Mouse (Mus musculus) heart, postnatal 0 days (tissue): ENCODE measurements around the gene Agap1. TPM values are rescaled to one million over a fixed set of nuclear protein-coding genes. Genes with fewer than 3 reads are reported as not detected.

ENCODE experiments used
- ATAC-seq: fragments of 200-750 bp; cut with Nextera tagmentation; 2 replicates; pipeline ENCODE4 v1.8.0; 2017; ENCODE audit warnings: low read depth, moderate number of reproducible peaks, moderate library complexity; ENCODE audit not compliant: insufficient read depth
- DNase-seq: peaks from one replicate; pipeline ENCODE4 v3.0.0-alpha.2; 2016; ENCODE audit warnings: low spot score
- H3K27ac ChIP-seq: fragments of 300-500 bp; sonication (generic); 2 replicates; pipeline ENCODE4 v1.5.1; 2014; ENCODE audit warnings: low read depth, mild to moderate bottlenecking
- H3K27me3 ChIP-seq: fragments of 300-500 bp; sonication (generic); 2 replicates; pipeline ENCODE4 v1.6.1; 2014; ENCODE audit warnings: low read length, mixed read lengths; ENCODE audit not compliant: control insufficient read depth, insufficient read depth
- H3K36me3 ChIP-seq: fragments of 300-500 bp; sonication (generic); replicated peaks from 2 replicates; pipeline ENCODE4 v1.6.1; 2014; ENCODE audit warnings: low read length, mixed read lengths; ENCODE audit not compliant: control insufficient read depth, insufficient read depth
- H3K4me1 ChIP-seq: fragments of 300-500 bp; sonication (generic); 2 replicates; pipeline ENCODE4 v1.6.1; 2014; ENCODE audit warnings: antibody characterized with exemption; ENCODE audit not compliant: control insufficient read depth, insufficient read depth
- H3K4me2 ChIP-seq: fragments of 300-500 bp; sonication (generic); 2 replicates; pipeline ENCODE4 v1.6.1; 2014; ENCODE audit warnings: low read depth, mild to moderate bottlenecking, low read length, moderate library complexity
- H3K4me3 ChIP-seq: fragments of 300-500 bp; sonication (generic); 2 replicates; pipeline ENCODE4 v1.5.1; 2014; ENCODE audit warnings: low read depth, low read length
- H3K9ac ChIP-seq: fragments of 300-500 bp; sonication (generic); replicated peaks from 2 replicates; pipeline ENCODE4 v1.6.1; 2014; ENCODE audit warnings: low read depth, low read length, mixed read lengths
- H3K9me3 ChIP-seq: fragments of 300-500 bp; sonication (generic); replicated peaks from 2 replicates; pipeline ENCODE4 v1.6.1; 2016; ENCODE audit warnings: low read length; ENCODE audit not compliant: control insufficient read depth
- CTCF ChIP-seq: IDR thresholded peaks from 2 replicates; pipeline ENCODE4 v1.5.1; 2016; ENCODE audit warnings: antibody characterized with exemption, control low read depth, low read depth
- EP300 ChIP-seq: IDR thresholded peaks from 2 replicates; pipeline ENCODE4 v1.6.1; 2016; ENCODE audit warnings: antibody characterized with exemption, low read depth
- WGBS: fragments of 180-500 bp; shearing (Covaris S2); extraction: QIAGEN DNeasy Blood & Tissue Kit; methylation state at CpG from one replicate; pipeline ENCODE4 v1.1.7; 2014; 5-methylcytosine and 5-hydroxymethylcytosine counted together
- polyA plus RNA-seq: library from polyadenylated mRNA; unstranded; fragments of >200 nt; fragmentation: Nextera tagmentation; extraction: Ambion mirVana; gene quantifications from 2 replicates; pipeline ENCODE4 v1.2.1, GENCODE M21; 2015
- total RNA-seq: library from RNA; depleted of rRNA; stranded (reverse); fragments of >200 nt; gene quantifications from 2 replicates; pipeline ENCODE4 v1.2.3, GENCODE M21; 2014; ENCODE audit warnings: low replicate concordance

Gene Agap1
- total and polyA plus RNA-seq, 2 experiments from 2014 or later, result 6.1 to 21.0 TPM

GRCm38 (mm10) chr1:89714165-89714980 lies 259.8 kb downstream of the Agap1 start:
- H3K4me1 ChIP-seq, result peaks cover 24% of the 10 kb centered on the region
- no peak overlapping the region for H3K27ac ChIP-seq
- ATAC-seq, result no peak
- TF ChIP-seq CTCF (no peak), EP300 (no peak)
- no peak overlapping the region for H3K4me3 ChIP-seq
- no peaks in the 10 kb centered on the region for H3K9me3 ChIP-seq
- H3K36me3 ChIP-seq, result no peaks in the 10 kb centered on the region
- no peak overlapping the region for H3K4me2 ChIP-seq
- no peaks in the 10 kb centered on the region for H3K27me3 ChIP-seq
- no peak overlapping the region for H3K9ac ChIP-seq
- DNase-seq, result no peak
- WGBS, result 56% methylated on average over 18 of the region's 18 CpGs

- DNase-seq (no peak), ATAC-seq (no peak)
- Histone ChIP-seq H3K4me2 (no peak overlapping the region), H3K9ac (no peak overlapping the region), H3K9me3 (no peaks in the 10 kb centered on the region), H3K27ac (no peak overlapping the region), H3K27me3 (no peaks in the 10 kb centered on the region), H3K4me3 (no peak overlapping the region), H3K4me1 (peaks cover 25% of the 10 kb centered on the region), H3K36me3 (no peaks in the 10 kb centered on the region)
- 68% methylated on average over 2 of the region's 2 CpGs for WGBS
- TF ChIP-seq CTCF, result no peak
- no peak for TF ChIP-seq EP300
Observed at GRCm38 (mm10) chr1:89716234-89716633, 261.6 kb downstream of the Agap1 start.

GRCm38 (mm10) chr1:89717100-89717499 lies 262.5 kb downstream of the Agap1 start:
- WGBS, result 54% methylated on average over 4 of the region's 4 CpGs
- Histone ChIP-seq H3K4me3 (no peak overlapping the region), H3K4me2 (no peak overlapping the region), H3K27ac (no peak overlapping the region), H3K27me3 (no peaks in the 10 kb centered on the region), H3K9ac (no peak overlapping the region), H3K9me3 (no peaks in the 10 kb centered on the region), H3K4me1 (peaks cover 25% of the 10 kb centered on the region), H3K36me3 (no peaks in the 10 kb centered on the region)
- TF ChIP-seq CTCF (no peak), EP300 (no peak)
- DNase-seq (no peak), ATAC-seq (peak; percentile 14; the same call in 1 of the 2 replicates)

GRCm38 (mm10) chr1:89718782-89719403 lies 264.3 kb downstream of the Agap1 start:
- DNase-seq (no peak), ATAC-seq (no peak)
- Histone ChIP-seq H3K4me3 (no peak overlapping the region), H3K9ac (no peak overlapping the region), H3K4me1 (peaks cover 31% of the 10 kb centered on the region), H3K9me3 (no peaks in the 10 kb centered on the region), H3K27me3 (no peaks in the 10 kb centered on the region), H3K4me2 (no peak overlapping the region), H3K27ac (no peak overlapping the region), H3K36me3 (no peaks in the 10 kb centered on the region)
- no peak for TF ChIP-seq CTCF
- no peak for TF ChIP-seq EP300
- 81% methylated on average over 7 of the region's 7 CpGs for WGBS

- TF ChIP-seq EP300, result no peak
- no peak for TF ChIP-seq CTCF
- H3K4me1 ChIP-seq, result peaks cover 17% of the 10 kb centered on the region; the same call in 1 of the 2 replicates
- no peak overlapping the region for H3K4me2 ChIP-seq
- ATAC-seq (peak; percentile 84), DNase-seq (peak; percentile 46)
- no peaks in the 10 kb centered on the region for H3K27me3 ChIP-seq
- H3K4me3 ChIP-seq, result no peak overlapping the region
- WGBS, result 11% methylated on average over 3 of the region's 3 CpGs
- no peak overlapping the region for H3K9ac ChIP-seq
- peak overlapping the region; percentile 56 for H3K27ac ChIP-seq
- no peaks in the 10 kb centered on the region for H3K9me3 ChIP-seq
- H3K36me3 ChIP-seq, result peaks cover 11% of the 10 kb centered on the region
Observed at GRCm38 (mm10) chr1:89724141-89724540, 269.5 kb downstream of the Agap1 start.
